Mouse (Mus musculus): ENCODE measurements around the gene Olfr38.

Olfr38 gene

GRCm38 (mm10) chr6:42756104-42756503, at the start of gene Olfr38:
Gene Olfr38 (plus strand): TSS chr6:42756404.
- DNase-seq = no peak

DNA sequence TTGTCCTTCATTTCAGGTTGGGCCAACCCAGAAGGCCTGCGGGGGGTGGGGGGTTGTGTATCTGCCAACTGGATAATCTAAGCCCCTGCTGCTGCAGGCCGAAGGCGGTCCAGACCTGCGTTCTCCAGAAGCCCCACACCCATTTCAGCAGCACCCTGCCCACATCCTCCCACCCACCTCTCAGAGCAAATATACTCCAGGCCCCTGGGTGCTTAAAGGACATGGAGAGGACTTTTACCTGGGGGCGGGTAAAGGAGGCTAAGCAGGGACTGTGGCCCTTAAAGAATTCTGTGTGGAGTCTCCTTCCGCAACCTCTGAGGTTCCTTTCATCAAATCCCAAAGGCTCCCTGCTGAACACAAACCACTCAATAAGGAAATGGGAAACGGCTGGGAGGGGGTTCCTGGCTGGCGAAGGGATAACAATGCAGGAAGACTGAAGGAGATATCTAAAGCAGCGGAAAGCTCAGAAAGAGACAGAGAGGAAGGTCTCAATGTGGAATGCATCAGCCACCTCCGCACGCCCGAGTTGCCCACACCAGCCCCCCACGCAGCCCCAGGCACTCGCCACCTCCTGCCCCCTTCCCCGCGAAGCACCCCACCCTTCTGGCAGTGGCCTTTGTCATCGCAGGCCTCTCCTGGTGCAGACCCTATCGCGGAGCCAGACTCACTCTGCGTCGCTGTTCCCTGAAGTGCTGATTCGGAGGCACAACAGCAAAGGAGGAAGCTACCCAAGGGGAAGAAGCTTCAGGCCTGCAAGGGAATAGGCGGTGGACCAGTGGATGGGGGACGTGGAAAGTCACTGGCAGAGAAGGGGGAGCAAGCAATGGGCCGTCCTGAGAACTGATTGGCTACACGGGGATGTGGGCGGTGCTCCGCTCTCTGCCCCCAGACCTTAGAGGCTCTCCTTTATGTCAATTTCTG, 46.7 kb upstream of the Olfr38 start, which contains the start of gene Tcaf1:
Tcaf1 (minus strand) TSS at position 798 of the 921 bp plus-strand sequence.
- peak; percentile 76 to 78 for DNase-seq

GRCm38 (mm10) chr6:42714668-42715067, 41.5 kb upstream of the Olfr38 start:
- no peak for DNase-seq

DNA sequence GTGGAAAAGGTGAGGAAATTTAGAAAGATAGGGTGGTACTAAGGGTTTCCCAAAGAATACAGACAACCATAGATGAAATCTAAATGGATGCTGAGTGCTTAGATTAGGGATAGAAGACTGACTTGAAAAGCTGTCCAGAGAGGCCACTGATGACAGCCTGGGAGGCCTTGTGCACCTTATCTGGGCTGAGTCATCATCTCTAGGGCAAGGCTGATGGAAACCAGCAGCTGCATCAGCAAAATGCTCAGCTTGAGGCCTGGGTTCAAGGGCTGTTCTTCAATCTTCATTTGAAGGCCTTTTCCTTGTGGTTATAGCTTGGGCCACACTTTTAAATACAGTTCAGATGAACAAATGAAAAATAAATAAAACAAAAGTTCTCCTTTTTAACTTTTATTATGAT, 38.2 kb upstream of the Olfr38 start:
- DNase-seq = no peak

DNA sequence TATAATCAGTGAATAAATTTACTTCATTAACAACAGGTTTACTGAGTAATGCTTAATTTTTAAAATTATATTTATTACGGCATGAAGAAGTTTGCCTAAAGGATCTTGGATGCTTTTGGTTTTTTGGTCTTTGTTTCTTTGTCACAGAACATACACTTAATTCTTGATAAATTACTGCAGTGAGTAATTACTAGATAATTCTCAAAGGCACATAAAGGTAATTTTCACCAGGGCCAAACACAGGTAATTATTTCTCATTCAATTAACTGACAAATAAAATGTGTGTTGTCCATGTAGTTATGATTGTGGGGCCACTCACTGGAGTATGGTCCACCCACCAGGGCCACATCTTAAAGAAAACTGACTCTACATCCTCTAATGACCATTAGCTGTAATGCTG, 17.1 kb upstream of the Olfr38 start, which contains the start of gene Olfr453:
Olfr453 (plus strand) TSS at position 301 of the 400 bp plus-strand sequence.
- DNase-seq = no peak

DNA sequence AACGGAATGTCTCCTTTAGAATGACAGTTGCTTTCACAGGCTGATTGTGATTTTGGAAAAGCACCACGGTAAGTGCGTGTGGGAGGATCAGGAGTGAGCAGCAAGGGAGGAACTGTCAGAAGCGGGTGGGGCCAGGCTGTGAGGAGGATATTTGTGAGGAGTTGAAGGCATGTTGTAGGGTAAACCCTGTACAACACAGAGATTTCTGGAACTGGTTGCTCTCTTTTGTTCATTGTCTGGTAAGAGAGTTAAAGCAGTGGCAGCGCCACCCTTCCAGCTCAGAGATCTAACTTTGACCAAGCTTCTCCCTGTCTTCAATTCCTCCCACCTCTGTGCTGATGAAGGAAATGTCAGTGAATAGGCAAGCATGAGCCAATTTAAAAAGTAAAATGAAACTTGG, 13.9 kb upstream of the Olfr38 start:
- no peak for DNase-seq

GRCm38 (mm10) chr6:42747846-42748245, 8.4 kb upstream of the Olfr38 start:
- DNase-seq = no peak

- no peak for DNase-seq
Observed at GRCm38 (mm10) chr6:42777066-42777465, 20.9 kb downstream of the Olfr38 start.

DNA sequence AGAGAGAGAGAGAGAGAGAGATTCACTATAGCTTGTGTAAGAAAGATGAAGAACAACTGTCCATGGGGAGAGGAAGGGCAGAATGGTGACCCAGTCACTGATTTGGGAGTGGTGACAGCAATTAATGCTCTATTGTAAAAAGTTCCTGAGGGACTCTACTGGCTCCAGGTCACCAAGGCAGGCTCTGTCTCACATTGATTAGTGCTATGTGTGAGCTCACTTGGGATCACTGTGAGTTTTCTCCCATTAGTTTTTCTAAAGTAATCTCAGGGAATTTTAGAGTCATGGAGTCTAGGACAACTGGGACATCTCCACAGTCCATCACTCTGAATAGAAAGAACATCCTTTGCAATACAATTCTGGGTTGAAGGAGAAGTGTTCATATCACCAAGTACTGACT, 28.6 kb downstream of the Olfr38 start, which contains the start of gene Olfr452:
Olfr452 (plus strand) TSS at position 301 of the 400 bp plus-strand sequence.
- DNase-seq = no peak

- DNase-seq = no peak
Observed at GRCm38 (mm10) chr6:42790247-42790948, 34.2 kb downstream of the Olfr38 start.

- no peak for DNase-seq
Observed at GRCm38 (mm10) chr6:42790949-42791556, 34.8 kb downstream of the Olfr38 start.

- no peak for DNase-seq
Observed at GRCm38 (mm10) chr6:42794982-42795381, 38.8 kb downstream of the Olfr38 start.

DNA sequence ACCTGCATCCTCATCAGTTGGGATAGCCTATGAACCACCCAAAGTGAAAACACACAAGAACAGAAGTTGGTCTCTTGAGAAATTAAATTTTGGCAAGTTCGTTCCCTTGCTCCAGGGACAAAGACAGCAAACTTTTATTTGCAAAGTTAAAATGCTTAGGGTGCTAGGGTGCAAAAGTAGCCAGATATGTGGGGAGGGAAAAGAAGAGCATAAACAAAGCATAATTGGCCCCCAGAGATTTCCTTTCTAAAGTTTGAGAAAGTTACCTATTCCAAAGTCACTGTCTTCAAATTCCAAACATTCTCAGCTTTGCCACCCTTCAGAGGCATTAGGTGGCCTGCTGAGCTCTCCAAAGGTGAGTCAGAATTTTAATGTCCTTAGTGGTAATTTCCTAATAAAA, 55.4 kb downstream of the Olfr38 start, which contains the start of gene Olfr450:
Olfr450 (plus strand) TSS at position 301 of the 400 bp plus-strand sequence.
- DNase-seq = no peak
